Mouse (Mus musculus) heart, embryonic 14.5 days (tissue): ENCODE results near the gene Rab22a. TPM values are rescaled to one million over a fixed set of nuclear protein-coding genes. Genes with fewer than 3 reads are reported as not detected.
"Not testable (repeated sequence)": the region's sequence is repeated elsewhere in the genome, so short reads cannot be mapped to it uniquely, and the experiment has no call there.

Source experiments
- ATAC-seq: fragments of 200-750 bp; cut with Nextera tagmentation; 2 replicates; pipeline ENCODE4 v1.8.0; 2017; ENCODE audit warnings: low read depth, moderate TSS enrichment; ENCODE audit not compliant: insufficient number of reproducible peaks, insufficient read depth, low FRiP score
- H3K27ac ChIP-seq, 2 experiments: fragments of 200-500 bp in 1 of 2; fragments of 300-500 bp in 1 of 2; sonication (generic) in 1 of 2; replicated peaks in 1 of 2; 2 replicates each; pipeline ENCODE4 v1.5.1; 2012 to 2014; ENCODE audit warnings: low read depth in 2 of 2, low read length in 2 of 2, control low read depth in 1 of 2, mild to moderate bottlenecking in 1 of 2, mixed read lengths in 1 of 2; ENCODE audit not compliant: control insufficient read depth in 1 of 2, insufficient read depth in 1 of 2
- H3K27me3 ChIP-seq: fragments of 300-500 bp; sonication (generic); 2 replicates; pipeline ENCODE4 v1.6.1; 2014; ENCODE audit warnings: mild to moderate bottlenecking, low read length, control low read depth; ENCODE audit not compliant: control insufficient read depth, insufficient read depth
- H3K36me3 ChIP-seq: fragments of 300-500 bp; sonication (generic); 2 replicates; pipeline ENCODE4 v1.6.1; 2014; ENCODE audit warnings: mild to moderate bottlenecking, control low read depth, low read length, mixed read lengths; ENCODE audit not compliant: control insufficient read depth, insufficient read depth
- H3K4me1 ChIP-seq, 2 experiments: fragments of 200-500 bp in 1 of 2; fragments of 300-500 bp in 1 of 2; sonication (generic) in 1 of 2; 2 replicates each; pipeline ENCODE4 v1.6.1; 2012 to 2014; ENCODE audit warnings: low read length in 2 of 2, control low read depth in 1 of 2, mixed read lengths in 1 of 2; ENCODE audit not compliant: control insufficient read depth in 2 of 2, insufficient read depth in 2 of 2
- H3K4me2 ChIP-seq: fragments of 300-500 bp; sonication (generic); 2 replicates; pipeline ENCODE4 v1.6.1; 2014; ENCODE audit warnings: mild to moderate bottlenecking, low read length
- H3K4me3 ChIP-seq, 2 experiments: fragments of 200-500 bp in 1 of 2; fragments of 300-500 bp in 1 of 2; sonication (generic) in 1 of 2; 2 replicates each; pipeline ENCODE4 v1.5.1; 2012 to 2014; ENCODE audit warnings: low read length in 2 of 2, mild to moderate bottlenecking in 2 of 2, control low read depth in 1 of 2, low read depth in 1 of 2, moderate library complexity in 1 of 2; ENCODE audit not compliant: control insufficient read depth in 1 of 2, insufficient read depth in 1 of 2
- H3K9ac ChIP-seq: fragments of 300-500 bp; sonication (generic); 2 replicates; pipeline ENCODE4 v1.6.1; 2014; ENCODE audit warnings: mild to moderate bottlenecking, low read length
- H3K9me3 ChIP-seq: fragments of 300-500 bp; sonication (generic); 2 replicates; pipeline ENCODE4 v1.6.1; 2016; ENCODE audit warnings: low read length, control low read depth; ENCODE audit not compliant: control insufficient read depth
- WGBS: fragments of 180-500 bp; shearing (Covaris S2); extraction: QIAGEN DNeasy Blood & Tissue Kit; methylation state at CpG from one replicate; pipeline ENCODE4 v1.1.7; 2014; 5-methylcytosine and 5-hydroxymethylcytosine counted together
- polyA plus RNA-seq: library from polyadenylated mRNA; unstranded; fragments of >200 nt; fragmentation: Nextera tagmentation; extraction: Ambion mirVana; gene quantifications from 2 replicates; pipeline ENCODE4 v1.2.1, GENCODE M21; 2014

Gene Rab22a
- polyA plus RNA-seq, 1 experiment from 2014 or later: 32.9 TPM

- not testable (repeated sequence) for H3K9me3 ChIP-seq, H3K4me3 ChIP-seq, H3K4me1 ChIP-seq, ATAC-seq, H3K9ac ChIP-seq, H3K27me3 ChIP-seq, H3K4me2 ChIP-seq, H3K36me3 ChIP-seq, H3K27ac ChIP-seq
- WGBS: 87% methylated on average over 6 of the region's 7 CpGs
Measured at GRCm38 (mm10) chr2:173719115-173719514, 59.6 kb downstream of the Rab22a start, which contains the start of gene 1700010B08Rik. TSS of gene 1700010B08Rik (plus strand) at chr2:173719415.

- H3K27me3 ChIP-seq: no peaks in the 10 kb centered on the region
- H3K4me3 ChIP-seq: no peak overlapping the region
- H3K9ac ChIP-seq: no peak overlapping the region
- peaks cover 0 to 4% of the 10 kb centered on the region in 2 experiments; a peak in 1 of 4 replicates for H3K4me1 ChIP-seq
- WGBS: 66% methylated on average over 11 of the region's 11 CpGs
- H3K4me2 ChIP-seq: no peak overlapping the region
- H3K27ac ChIP-seq: no peak overlapping the region
- no peaks in the 10 kb centered on the region for H3K9me3 ChIP-seq
- no peak for ATAC-seq
- no peaks in the 10 kb centered on the region for H3K36me3 ChIP-seq
Measured at GRCm38 (mm10) chr2:173722251-173722857, 62.8 kb downstream of the Rab22a start.

- Histone ChIP-seq H3K27me3 (no peaks in the 10 kb centered on the region), H3K9me3 (no peaks in the 10 kb centered on the region), H3K27ac (no peak overlapping the region), H3K4me1 (peaks cover 0 to 4% of the 10 kb centered on the region in 2 experiments; a peak in 1 of 4 replicates), H3K36me3 (no peaks in the 10 kb centered on the region), H3K4me3 (no peak overlapping the region), H3K9ac (no peak overlapping the region), H3K4me2 (no peak overlapping the region)
- ATAC-seq: no peak
- 53% methylated on average over 14 of the region's 14 CpGs for WGBS
Measured at GRCm38 (mm10) chr2:173724382-173724781, 64.8 kb downstream of the Rab22a start.

- no peak for ATAC-seq
- H3K9me3 ChIP-seq: no peaks in the 10 kb centered on the region
- no peak overlapping the region for H3K4me2 ChIP-seq
- no peaks in the 10 kb centered on the region for H3K27me3 ChIP-seq
- WGBS: 72% methylated on average over 14 of the region's 15 CpGs
- H3K4me3 ChIP-seq: no peak overlapping the region
- H3K4me1 ChIP-seq: peaks cover 0 to 4% of the 10 kb centered on the region in 2 experiments; a peak in 1 of 4 replicates
- no peak overlapping the region for H3K9ac ChIP-seq
- H3K36me3 ChIP-seq: no peaks in the 10 kb centered on the region
- no peak overlapping the region for H3K27ac ChIP-seq
Measured at GRCm38 (mm10) chr2:173724940-173725807, 65.6 kb downstream of the Rab22a start.

GRCm38 (mm10) chr2:173725819-173726218 lies 66.3 kb downstream of the Rab22a start:
- Histone ChIP-seq H3K9ac (no peak overlapping the region), H3K27me3 (no peaks in the 10 kb centered on the region), H3K36me3 (no peaks in the 10 kb centered on the region), H3K4me3 (no peak overlapping the region), H3K4me2 (no peak overlapping the region), H3K27ac (no peak overlapping the region), H3K4me1 (peaks cover 3 to 8% of the 10 kb centered on the region in 2 experiments; a peak in 1 of 4 replicates), H3K9me3 (no peaks in the 10 kb centered on the region)
- whole genome bisulfite sequencing: 79% methylated on average over 4 of the region's 4 CpGs
- ATAC-seq: no peak

- no peak overlapping the region for H3K27ac ChIP-seq
- ATAC-seq: no peak; the same call in 1 of the 2 replicates
Measured at GRCm38 (mm10) chr2:173730444-173730966, 70.9 kb downstream of the Rab22a start.

GRCm38 (mm10) chr2:173734426-173734825 lies 74.9 kb downstream of the Rab22a start:
- Histone ChIP-seq H3K9me3 (no peaks in the 10 kb centered on the region), H3K4me2 (no peak overlapping the region), H3K4me1 (peaks cover 12 to 17% of the 10 kb centered on the region in 2 experiments), H3K27me3 (no peaks in the 10 kb centered on the region), H3K9ac (no peak overlapping the region), H3K36me3 (peaks cover 8% of the 10 kb centered on the region), H3K27ac (no peak overlapping the region), H3K4me3 (no peak overlapping the region)
- 59% methylated on average over 2 of the region's 2 CpGs for WGBS
- no peak for ATAC-seq

More at GRCm38 (mm10) chr2:173730444-173730966, 70.9 kb downstream of the Rab22a start:
- Histone ChIP-seq H3K4me3 (no peak overlapping the region), H3K9ac (no peak overlapping the region), H3K4me2 (no peak overlapping the region), H3K9me3 (no peaks in the 10 kb centered on the region), H3K36me3 (no peaks in the 10 kb centered on the region), H3K4me1 (peaks cover 3 to 4% of the 10 kb centered on the region in 2 experiments; a peak in 1 of 4 replicates), H3K27me3 (no peaks in the 10 kb centered on the region)
- 8% methylated on average over 9 of the region's 9 CpGs for WGBS
